Mouse (Mus musculus): ENCODE results near the gene Fbxo36. TPM values are rescaled to one million over a fixed set of nuclear protein-coding genes. Genes with fewer than 3 reads are reported as not detected.

Fbxo36 gene
- polyA plus RNA-seq, 1 experiment from 2014 or later: 11.8 TPM

Other genes starting within 250 kb of the Fbxo36 start
- gene Dner, start 143.6 kb upstream of the Fbxo36 start, polyA plus RNA-seq (2014; fragmentation: Nextera tagmentation; extraction: Ambion mirVana): 3.9 and 4.6 TPM in 2 replicates
- gene Trip12, start 675 bp downstream of the Fbxo36 start, polyA plus RNA-seq (2014; fragmentation: Nextera tagmentation; extraction: Ambion mirVana): 73.0 and 77.5 TPM in 2 replicates
- 0.26 and 0.31 TPM in 2 replicates for gene Slc16a14, start 95.3 kb downstream of the Fbxo36 start, polyA plus RNA-seq (2014; fragmentation: Nextera tagmentation; extraction: Ambion mirVana)